Mouse (Mus musculus): ENCODE results near the gene Fgfr1op. TPM values are rescaled to one million over a fixed set of nuclear protein-coding genes. Genes with fewer than 3 reads are reported as not detected.
"Not testable (repeated sequence)": the region's sequence is repeated elsewhere in the genome, so short reads cannot be mapped to it uniquely, and the experiment has no call there.

The Fgfr1op gene
- polyA plus RNA-seq, 1 experiment from 2014 or later: 65.7 TPM

- not testable (repeated sequence) for H3K4me3 ChIP-seq (ENCODE audit: low read depth, low read length); ATAC-seq (replicated peaks; ENCODE audit: insufficient number of reproducible peaks, low FRiP score, low TSS enrichment, low read depth); H3K9me3 ChIP-seq (replicated peaks; ENCODE audit: control insufficient read depth, low read length); H3K9ac ChIP-seq (replicated peaks; ENCODE audit: low read length); H3K4me1 ChIP-seq (ENCODE audit: control insufficient read depth, insufficient read depth, low read length); H3K36me3 ChIP-seq (replicated peaks; ENCODE audit: control insufficient read depth, insufficient read depth, low read depth, low read length); H3K27me3 ChIP-seq (ENCODE audit: control insufficient read depth, insufficient read depth, low read length); H3K4me2 ChIP-seq (ENCODE audit: low read depth, low read length); H3K27ac ChIP-seq (replicated peaks; ENCODE audit: low read depth, low read length); DNase-seq (ENCODE audit: low spot score)
- WGBS: 90% methylated on average over 5 of the region's 5 CpGs
Measured at GRCm38 (mm10) chr17:8138116-8138515, 27.2 kb upstream of the Fgfr1op start.

- not testable (repeated sequence) for H3K4me1 ChIP-seq (ENCODE audit: control insufficient read depth, insufficient read depth, low read length); ATAC-seq (replicated peaks; ENCODE audit: insufficient number of reproducible peaks, low FRiP score, low TSS enrichment, low read depth); H3K4me2 ChIP-seq (ENCODE audit: low read depth, low read length); H3K9me3 ChIP-seq (replicated peaks; ENCODE audit: control insufficient read depth, low read length); H3K27ac ChIP-seq (replicated peaks; ENCODE audit: low read depth, low read length); DNase-seq (ENCODE audit: low spot score); H3K9ac ChIP-seq (replicated peaks; ENCODE audit: low read length); H3K27me3 ChIP-seq (ENCODE audit: control insufficient read depth, insufficient read depth, low read length); H3K4me3 ChIP-seq (ENCODE audit: low read depth, low read length); H3K36me3 ChIP-seq (replicated peaks; ENCODE audit: control insufficient read depth, insufficient read depth, low read depth, low read length)
- WGBS: 87% methylated on average over 3 of the region's 3 CpGs
Measured at GRCm38 (mm10) chr17:8140210-8140609, 25.1 kb upstream of the Fgfr1op start.

GRCm38 (mm10) chr17:8143802-8144673 lies 21.3 kb upstream of the Fgfr1op start:
- H3K36me3 ChIP-seq (replicated peaks; ENCODE audit: control insufficient read depth, insufficient read depth, low read depth, low read length); H3K9me3 ChIP-seq (replicated peaks; ENCODE audit: control insufficient read depth, low read length); H3K4me3 ChIP-seq (ENCODE audit: low read depth, low read length); DNase-seq (ENCODE audit: low spot score); H3K9ac ChIP-seq (replicated peaks; ENCODE audit: low read length); H3K27ac ChIP-seq (replicated peaks; ENCODE audit: low read depth, low read length); H3K27me3 ChIP-seq (ENCODE audit: control insufficient read depth, insufficient read depth, low read length); H3K4me1 ChIP-seq (ENCODE audit: control insufficient read depth, insufficient read depth, low read length); H3K4me2 ChIP-seq (ENCODE audit: low read depth, low read length); ATAC-seq (replicated peaks; ENCODE audit: insufficient number of reproducible peaks, low FRiP score, low TSS enrichment, low read depth): not testable (repeated sequence)
- WGBS: 71% methylated on average over 12 of the region's 14 CpGs

- H3K4me1 ChIP-seq (ENCODE audit: control insufficient read depth, insufficient read depth, low read length); ATAC-seq (replicated peaks; ENCODE audit: insufficient number of reproducible peaks, low FRiP score, low TSS enrichment, low read depth); H3K9me3 ChIP-seq (replicated peaks; ENCODE audit: control insufficient read depth, low read length); H3K27ac ChIP-seq (replicated peaks; ENCODE audit: low read depth, low read length); H3K36me3 ChIP-seq (replicated peaks; ENCODE audit: control insufficient read depth, insufficient read depth, low read depth, low read length); DNase-seq (ENCODE audit: low spot score); H3K27me3 ChIP-seq (ENCODE audit: control insufficient read depth, insufficient read depth, low read length): not testable (repeated sequence)
- peak overlapping the region; percentile 23; the same call in 1 of the 2 replicates for H3K4me2 ChIP-seq (ENCODE audit: low read depth, low read length)
- peak overlapping the region; percentile 64 for H3K9ac ChIP-seq (replicated peaks; ENCODE audit: low read length)
- 17% methylated on average over 4 of the region's 5 CpGs for WGBS
- peak overlapping the region; percentile 42 for H3K4me3 ChIP-seq (ENCODE audit: low read depth, low read length)
Measured at GRCm38 (mm10) chr17:8146931-8147330, 18.4 kb upstream of the Fgfr1op start.

DNA sequence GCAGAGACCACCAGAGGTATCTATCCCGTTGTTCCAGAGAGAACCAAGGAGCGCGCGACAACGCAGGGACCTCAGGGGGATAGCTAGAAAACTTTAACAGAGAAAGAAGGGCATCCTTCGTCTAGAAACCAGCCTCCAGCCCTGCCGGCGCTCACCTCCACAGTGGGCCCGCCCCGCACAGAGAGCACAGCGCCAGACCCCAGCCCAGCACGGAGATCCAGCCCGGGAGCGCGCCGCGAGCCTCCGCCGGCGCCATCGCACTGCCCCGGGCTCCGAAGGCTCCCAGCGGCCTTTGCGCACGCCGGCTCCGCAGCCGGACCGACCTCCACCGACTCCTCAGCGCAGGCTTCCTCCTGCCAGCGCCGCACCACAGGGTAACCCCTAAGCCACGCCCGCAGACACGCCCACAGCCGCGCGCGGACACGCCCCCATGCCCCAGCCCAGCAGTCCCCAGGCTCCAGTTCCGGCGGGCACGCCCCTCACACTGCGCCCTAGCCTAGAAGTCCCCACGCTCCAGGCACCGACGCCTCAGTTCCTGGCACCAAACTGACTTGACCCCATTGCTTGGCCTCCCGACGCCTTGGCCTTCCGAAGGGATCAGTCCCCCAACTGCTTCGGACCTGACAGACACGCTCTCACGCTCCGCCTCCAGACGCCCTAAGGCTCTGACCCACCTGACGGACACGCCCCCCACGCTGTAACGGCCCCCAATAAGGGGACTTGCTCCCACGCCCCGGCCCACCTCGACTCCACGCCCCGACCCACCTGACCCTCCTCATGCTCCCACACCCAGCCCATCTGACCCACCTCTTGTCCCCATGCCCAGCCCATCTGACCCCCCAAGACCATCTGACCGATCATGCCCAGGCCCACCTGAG lies 17.6 kb upstream of the Fgfr1op start, which contains the start of the genes Gm49673 and Rnaset2a:
Gene Gm49673, minus strand, starts transcription at position 350 of the 878 bp plus-strand sequence.
Gene Rnaset2a, minus strand, starts transcription at position 659 of the 878 bp plus-strand sequence.
- DNase-seq (ENCODE audit: low spot score): peak; percentile 33
- ATAC-seq (replicated peaks; ENCODE audit: insufficient number of reproducible peaks, low FRiP score, low TSS enrichment, low read depth): peak; percentile 98
- H3K36me3 ChIP-seq (replicated peaks; ENCODE audit: control insufficient read depth, insufficient read depth, low read depth, low read length); H3K9me3 ChIP-seq (replicated peaks; ENCODE audit: control insufficient read depth, low read length); H3K4me1 ChIP-seq (ENCODE audit: control insufficient read depth, insufficient read depth, low read length); H3K27ac ChIP-seq (replicated peaks; ENCODE audit: low read depth, low read length); H3K27me3 ChIP-seq (ENCODE audit: control insufficient read depth, insufficient read depth, low read length): not testable (repeated sequence)
- Histone ChIP-seq H3K9ac (replicated peaks; ENCODE audit: low read length) (peak within 1 kb of the TSS; percentile 64), H3K4me2 (ENCODE audit: low read depth, low read length) (peak within 1 kb of the TSS; percentile 25), H3K4me3 (ENCODE audit: low read depth, low read length) (peak within 1 kb of the TSS; percentile 42)
- under 1% methylated on average over 38 of the region's 67 CpGs for WGBS

GRCm38 (mm10) chr17:8155010-8155409 lies 10.3 kb upstream of the Fgfr1op start:
- H3K4me1 ChIP-seq (ENCODE audit: control insufficient read depth, insufficient read depth, low read length); DNase-seq (ENCODE audit: low spot score); H3K4me2 ChIP-seq (ENCODE audit: low read depth, low read length); H3K9me3 ChIP-seq (replicated peaks; ENCODE audit: control insufficient read depth, low read length); H3K36me3 ChIP-seq (replicated peaks; ENCODE audit: control insufficient read depth, insufficient read depth, low read depth, low read length); H3K27me3 ChIP-seq (ENCODE audit: control insufficient read depth, insufficient read depth, low read length); H3K4me3 ChIP-seq (ENCODE audit: low read depth, low read length); ATAC-seq (replicated peaks; ENCODE audit: insufficient number of reproducible peaks, low FRiP score, low TSS enrichment, low read depth); H3K27ac ChIP-seq (replicated peaks; ENCODE audit: low read depth, low read length); H3K9ac ChIP-seq (replicated peaks; ENCODE audit: low read length): not testable (repeated sequence)
- WGBS: 80% methylated on average over 7 of the region's 7 CpGs

GRCm38 (mm10) chr17:8155982-8156381 lies 9.3 kb upstream of the Fgfr1op start:
- not testable (repeated sequence) for ATAC-seq (replicated peaks; ENCODE audit: insufficient number of reproducible peaks, low FRiP score, low TSS enrichment, low read depth); H3K4me3 ChIP-seq (ENCODE audit: low read depth, low read length); H3K4me1 ChIP-seq (ENCODE audit: control insufficient read depth, insufficient read depth, low read length); H3K36me3 ChIP-seq (replicated peaks; ENCODE audit: control insufficient read depth, insufficient read depth, low read depth, low read length); H3K27ac ChIP-seq (replicated peaks; ENCODE audit: low read depth, low read length); H3K4me2 ChIP-seq (ENCODE audit: low read depth, low read length); H3K9ac ChIP-seq (replicated peaks; ENCODE audit: low read length); H3K9me3 ChIP-seq (replicated peaks; ENCODE audit: control insufficient read depth, low read length); H3K27me3 ChIP-seq (ENCODE audit: control insufficient read depth, insufficient read depth, low read length); DNase-seq (ENCODE audit: low spot score)
- no CpG with 5 or more reads among the region's 8 CpGs for WGBS

Data from embryonic facial prominence, embryonic 11.5 days (tissue).